Mouse (Mus musculus): ENCODE measurements around the gene Ndst2. TPM values are rescaled to one million over a fixed set of nuclear protein-coding genes. Genes with fewer than 3 reads are reported as not detected.
A peak's percentile ranks its signal among the peaks of the same experiment; 100 is the strongest.
"Not testable (repeated sequence)": the region's sequence is repeated elsewhere in the genome, so short reads cannot be mapped to it uniquely, and the experiment has no call there.

The Ndst2 gene
- polyA plus RNA-seq, 1 experiment from 2014 or later = 18.2 TPM

GRCm38 (mm10) chr14:20707201-20708190, 26.9 kb downstream of the Ndst2 start, which contains the start of gene Zswim8:
Gene Zswim8, plus strand, starts transcription at chr14:20707552.
- Histone ChIP-seq H3K4me2 (ENCODE audit: low read length) (peak within 1 kb of the TSS; percentile 89), H3K9ac (ENCODE audit: low read depth, low read length) (peak within 1 kb of the TSS; percentile 97), H3K4me3 (replicated peaks; ENCODE audit: low read depth, low read length) (peak within 1 kb of the TSS; percentile 98), H3K9me3 (replicated peaks; ENCODE audit: low read length) (no peaks in the 10 kb centered on the region), H3K27me3 (ENCODE audit: insufficient read depth, low read length) (no peaks in the 10 kb centered on the region), H3K36me3 (ENCODE audit: insufficient read depth, low read length) (peaks cover 16% of the 10 kb centered on the region), H3K4me1 (replicated peaks; ENCODE audit: insufficient read depth, low read length) (peaks cover 10% of the 10 kb centered on the region), H3K27ac (peak within 1 kb of the TSS; percentile 85)
- peak; percentile 95 for DNase-seq (ENCODE audit: low spot score)
- ATAC-seq (replicated peaks; ENCODE audit: low FRiP score, low read depth) = peak; percentile 91
- WGBS = under 1% methylated on average over 72 of the region's 80 CpGs
- TF ChIP-seq CTCF (IDR thresholded peaks at IDR 0.05; ENCODE audit: low read depth) = no peak

DNA sequence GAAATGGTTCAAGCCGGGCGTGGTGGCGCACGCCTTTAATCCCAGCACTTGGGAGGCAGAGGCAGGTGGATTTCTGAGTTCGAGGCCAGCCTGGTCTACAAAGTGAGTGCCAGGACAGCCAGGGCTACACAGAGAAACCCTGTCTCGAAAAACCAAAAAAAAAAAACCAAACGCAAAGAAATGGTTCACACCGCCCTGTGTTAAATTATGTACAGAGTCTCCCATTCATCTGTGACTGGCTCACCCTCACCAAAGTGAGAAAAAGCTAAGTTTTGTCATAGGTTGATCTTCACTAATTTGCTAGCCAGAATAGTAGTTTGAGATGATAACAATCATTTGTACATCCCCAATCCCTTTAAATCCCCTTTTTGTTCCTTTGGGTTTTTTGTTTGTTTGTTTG, 30.9 kb downstream of the Ndst2 start:
- H3K4me1 ChIP-seq (replicated peaks; ENCODE audit: insufficient read depth, low read length) = peaks cover 10% of the 10 kb centered on the region
- peak overlapping the region; percentile 80 for H3K9ac ChIP-seq (ENCODE audit: low read depth, low read length)
- H3K27me3 ChIP-seq (ENCODE audit: insufficient read depth, low read length); H3K36me3 ChIP-seq (ENCODE audit: insufficient read depth, low read length); ATAC-seq (replicated peaks; ENCODE audit: low FRiP score, low read depth); DNase-seq (ENCODE audit: low spot score); H3K9me3 ChIP-seq (replicated peaks; ENCODE audit: low read length): not testable (repeated sequence)
- peak overlapping the region; percentile 80 for H3K4me3 ChIP-seq (replicated peaks; ENCODE audit: low read depth, low read length)
- 10% methylated on average over 8 of the region's 8 CpGs for WGBS
- peak overlapping the region; percentile 90 for H3K27ac ChIP-seq
- peak overlapping the region; percentile 69 for H3K4me2 ChIP-seq (ENCODE audit: low read length)

- Histone ChIP-seq H3K9me3 (replicated peaks; ENCODE audit: low read length) (no peaks in the 10 kb centered on the region), H3K36me3 (ENCODE audit: insufficient read depth, low read length) (0 out of 2 replicates have a peak, but pooled peaks cover 4% of the 10 kb centered on the region), H3K4me3 (replicated peaks; ENCODE audit: low read depth, low read length) (peak within 1 kb of the TSS; percentile 80), H3K9ac (ENCODE audit: low read depth, low read length) (peak within 1 kb of the TSS; percentile 80), H3K27me3 (ENCODE audit: insufficient read depth, low read length) (no peaks in the 10 kb centered on the region), H3K4me1 (replicated peaks; ENCODE audit: insufficient read depth, low read length) (peaks cover 10% of the 10 kb centered on the region), H3K4me2 (ENCODE audit: low read length) (peak within 1 kb of the TSS; percentile 69), H3K27ac (peak within 1 kb of the TSS; percentile 90)
- ATAC-seq (replicated peaks; ENCODE audit: low FRiP score, low read depth) (peak; percentile 76), DNase-seq (ENCODE audit: low spot score) (peak; percentile 86)
- no peak for TF ChIP-seq CTCF (IDR thresholded peaks at IDR 0.05; ENCODE audit: low read depth)
- WGBS = under 1% methylated on average over 61 of the region's 61 CpGs
Measured at GRCm38 (mm10) chr14:20702741-20703381, 31.5 kb downstream of the Ndst2 start, which contains the start of gene Chchd1. Gene Chchd1, plus strand, starts transcription at chr14:20703006.

- H3K4me3 ChIP-seq (replicated peaks; ENCODE audit: low read depth, low read length) = peak overlapping the region; percentile 80
- H3K4me2 ChIP-seq (ENCODE audit: low read length) = peak overlapping the region; percentile 69
- 0 out of 2 replicates have a peak, but pooled peaks cover 4% of the 10 kb centered on the region for H3K36me3 ChIP-seq (ENCODE audit: insufficient read depth, low read length)
- peaks cover 13% of the 10 kb centered on the region for H3K4me1 ChIP-seq (replicated peaks; ENCODE audit: insufficient read depth, low read length)
- DNase-seq (ENCODE audit: low spot score) (peak; percentile 18), ATAC-seq (replicated peaks; ENCODE audit: low FRiP score, low read depth) (peak; percentile 33; the same call in 1 of the 2 replicates)
- H3K9ac ChIP-seq (ENCODE audit: low read depth, low read length) = peak overlapping the region; percentile 80
- 6% methylated on average over 15 of the region's 15 CpGs for WGBS
- H3K27ac ChIP-seq = peak overlapping the region; percentile 90
- H3K27me3 ChIP-seq (ENCODE audit: insufficient read depth, low read length) = no peaks in the 10 kb centered on the region
- no peak for TF ChIP-seq CTCF (IDR thresholded peaks at IDR 0.05; ENCODE audit: low read depth)
- no peaks in the 10 kb centered on the region for H3K9me3 ChIP-seq (replicated peaks; ENCODE audit: low read length)
Measured at GRCm38 (mm10) chr14:20702096-20702740, 32.1 kb downstream of the Ndst2 start.

GRCm38 (mm10) chr14:20701554-20701953, 32.8 kb downstream of the Ndst2 start:
- Histone ChIP-seq H3K27me3 (ENCODE audit: insufficient read depth, low read length) (no peaks in the 10 kb centered on the region), H3K9me3 (replicated peaks; ENCODE audit: low read length) (no peaks in the 10 kb centered on the region), H3K4me3 (replicated peaks; ENCODE audit: low read depth, low read length) (peak overlapping the region; percentile 80; the same call in 1 of the 2 replicates), H3K27ac (no peak overlapping the region), H3K4me2 (ENCODE audit: low read length) (peak overlapping the region; percentile 69), H3K4me1 (replicated peaks; ENCODE audit: insufficient read depth, low read length) (peaks cover 17% of the 10 kb centered on the region), H3K9ac (ENCODE audit: low read depth, low read length) (peak overlapping the region; percentile 19; the same call in 1 of the 2 replicates), H3K36me3 (ENCODE audit: insufficient read depth, low read length) (0 out of 2 replicates have a peak, but pooled peaks cover 4% of the 10 kb centered on the region)
- WGBS = 71% methylated on average over 8 of the region's 8 CpGs
- ATAC-seq (replicated peaks; ENCODE audit: low FRiP score, low read depth) = no peak
- TF ChIP-seq CTCF (IDR thresholded peaks at IDR 0.05; ENCODE audit: low read depth) = no peak
- DNase-seq (ENCODE audit: low spot score) = no peak

Data from kidney, postnatal 0 days (tissue).